Mouse (Mus musculus) bone marrow, adult 2 months (tissue): Measurements from ENCODE around the gene Fads2. TPM values are rescaled to one million over a fixed set of nuclear protein-coding genes. Genes with fewer than 3 reads are reported as not detected.

Experiments
- H3K27ac ChIP-seq: fragments of 200-500 bp; 2 replicates; pipeline ENCODE4 v1.5.1; 2012; ENCODE audit warnings: low read depth, mild to moderate bottlenecking, control low read depth, inconsistent platforms, low read length; ENCODE audit not compliant: control insufficient read depth, poor library complexity, insufficient read depth
- H3K4me1 ChIP-seq: fragments of 200-500 bp; 2 replicates; pipeline ENCODE4 v1.6.1; 2011; ENCODE audit warnings: low read length; ENCODE audit not compliant: control insufficient read depth, insufficient read depth
- H3K4me3 ChIP-seq: fragments of 200-500 bp; replicated peaks from 2 replicates; pipeline ENCODE3; 2011; ENCODE audit warnings: mild to moderate bottlenecking, low read depth, low read length, control low read depth; ENCODE audit not compliant: control insufficient read depth
- CTCF ChIP-seq: fragments of 200-500 bp; IDR thresholded peaks from 2 replicates; pipeline ENCODE4 v1.5.1; 2011; ENCODE audit warnings: low read length, control low read depth; ENCODE audit not compliant: control insufficient read depth, insufficient read depth
- POLR2A ChIP-seq: fragments of 200-500 bp; IDR thresholded peaks from 2 replicates; pipeline ENCODE4 v1.6.1; 2011; ENCODE audit warnings: low read depth, mild to moderate bottlenecking, control low read depth, low read length, borderline replicate concordance; ENCODE audit not compliant: control insufficient read depth
- WGBS: fragments of 180-500 bp; shearing (Covaris S2); methylation state at CpG from one replicate; pipeline ENCODE4 v1.1.7; 2018; 5-methylcytosine and 5-hydroxymethylcytosine counted together
- polyA plus RNA-seq: library from polyadenylated mRNA; stranded (reverse); fragments of >200 nt; gene quantifications from 2 replicates; pipeline ENCODE4 v1.2.4, GENCODE M21; 2011; ENCODE audit warnings: low replicate concordance; ENCODE audit not compliant: missing spikeins, insufficient read depth, insufficient read length

Fads2 gene
- polyA plus RNA-seq, 1 experiment = 17.5 TPM

- H3K4me3 ChIP-seq = peak overlapping the region; percentile 82
- no peaks in the 10 kb centered on the region; the same call in 1 of the 2 replicates for H3K4me1 ChIP-seq
- H3K27ac ChIP-seq = peak overlapping the region; percentile 81
- TF ChIP-seq POLR2A (no peak), CTCF (no peak)
- 64% methylated on average over 4 of the region's 4 CpGs for WGBS
Observed at GRCm38 (mm10) chr19:10016151-10016550, 85.4 kb downstream of the Fads2 start.

GRCm38 (mm10) chr19:10015442-10015841, 86.1 kb downstream of the Fads2 start:
- H3K4me3 ChIP-seq = peak overlapping the region; percentile 82
- 61% methylated on average over 4 of the region's 4 CpGs for WGBS
- no peak for TF ChIP-seq CTCF
- H3K4me1 ChIP-seq = no peaks in the 10 kb centered on the region; the same call in 1 of the 2 replicates
- H3K27ac ChIP-seq = peak overlapping the region; percentile 81

GRCm38 (mm10) chr19:10014824-10015223, 86.7 kb downstream of the Fads2 start:
- H3K4me3 ChIP-seq = peak overlapping the region; percentile 82
- peak overlapping the region; percentile 81 for H3K27ac ChIP-seq
- TF ChIP-seq CTCF = no peak
- TF ChIP-seq POLR2A = peak; percentile 90
- 70% methylated on average over 13 of the region's 13 CpGs for WGBS
- H3K4me1 ChIP-seq = no peaks in the 10 kb centered on the region; the same call in 1 of the 2 replicates

GRCm38 (mm10) chr19:10013913-10014312, 87.6 kb downstream of the Fads2 start:
- peak overlapping the region; percentile 69 for H3K27ac ChIP-seq
- H3K4me1 ChIP-seq = no peaks in the 10 kb centered on the region; the same call in 1 of the 2 replicates
- 44% methylated on average over 5 of the region's 5 CpGs for WGBS
- H3K4me3 ChIP-seq = no peak overlapping the region
- no peak for TF ChIP-seq CTCF
- TF ChIP-seq POLR2A = no peak

GRCm38 (mm10) chr19:10013348-10013747, 88.2 kb downstream of the Fads2 start:
- 62% methylated on average over 3 of the region's 3 CpGs for WGBS
- Histone ChIP-seq H3K4me3 (no peak overlapping the region), H3K4me1 (no peaks in the 10 kb centered on the region; the same call in 1 of the 2 replicates), H3K27ac (peak overlapping the region; percentile 69)
- TF ChIP-seq CTCF (no peak), POLR2A (no peak)

- H3K4me1 ChIP-seq = no peaks in the 10 kb centered on the region; the same call in 1 of the 2 replicates
- no peak overlapping the region; the same call in 1 of the 2 replicates for H3K27ac ChIP-seq
- WGBS = 85% methylated on average over 6 of the region's 6 CpGs
Observed at GRCm38 (mm10) chr19:10012827-10013278, 88.7 kb downstream of the Fads2 start.

More at GRCm38 (mm10) chr19:10012827-10013278, 88.7 kb downstream of the Fads2 start:
- TF ChIP-seq CTCF (no peak), POLR2A (no peak)
- no peak overlapping the region for H3K4me3 ChIP-seq

Other genes with a start within 250 kb of the Fads2 start
- 277 and 301 TPM in 2 replicates for gene Incenp, start 202.2 kb downstream of the Fads2 start, polyA plus RNA-seq
- gene Fth1, start 121.1 kb downstream of the Fads2 start, polyA plus RNA-seq = 1,509 and 1,706 TPM in 2 replicates
- gene Best1, start 100.1 kb downstream of the Fads2 start, polyA plus RNA-seq = not detected in 2 replicates
- gene Rab3il1, start 100.1 kb downstream of the Fads2 start, polyA plus RNA-seq = 89.7 and 115 TPM in 2 replicates
- 6.6 and 12.5 TPM in 2 replicates for gene Fads3, start 60.2 kb downstream of the Fads2 start, polyA plus RNA-seq
- gene Fads1, start 81.1 kb upstream of the Fads2 start, polyA plus RNA-seq = 20.9 and 24.8 TPM in 2 replicates
- 54.6 and 126 TPM in 2 replicates for gene Tmem258, start 102.3 kb upstream of the Fads2 start, polyA plus RNA-seq
- gene Fen1, start 102.4 kb upstream of the Fads2 start, polyA plus RNA-seq = 64.3 and 77.3 TPM in 2 replicates
- gene Myrf, start 139.0 kb upstream of the Fads2 start, polyA plus RNA-seq = 0.35 TPM in 1 of 2 replicates, not detected in the other
- gene Dagla, start 203.1 kb upstream of the Fads2 start, polyA plus RNA-seq = 0.18 TPM in 1 of 2 replicates, not detected in the other